Mouse (Mus musculus) A20 (cell line): ENCODE measurements around the gene Enc1.
A peak's percentile ranks its signal among the peaks of the same experiment; 100 is the strongest.

Source experiments
- DNase-seq: peaks from one replicate; pipeline ENCODE4 v3.0.0-alpha.2; 2011; ENCODE audit warnings: low read depth, low spot score

Gene Enc1

DNA sequence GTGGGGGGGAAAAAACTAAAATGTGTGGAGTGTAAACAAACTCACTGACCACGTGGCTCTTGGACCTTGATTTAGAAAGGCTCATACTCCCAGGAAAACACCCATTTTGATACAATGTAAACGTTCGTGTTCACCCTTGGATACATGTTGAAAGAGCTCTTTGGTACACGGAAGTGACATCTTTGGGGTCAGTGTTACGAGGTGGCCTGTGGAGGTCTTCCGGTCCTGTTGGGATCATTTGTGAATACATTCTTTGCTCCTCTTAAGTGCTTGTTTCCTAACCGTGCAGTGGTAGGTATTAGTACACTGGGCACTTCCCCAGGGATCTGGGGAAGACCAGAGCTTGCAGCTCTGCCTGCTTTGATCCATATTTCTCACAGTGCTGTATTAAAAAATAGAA, 10.8 kb downstream of the Enc1 start:
- DNase-seq, result no peak

DNA sequence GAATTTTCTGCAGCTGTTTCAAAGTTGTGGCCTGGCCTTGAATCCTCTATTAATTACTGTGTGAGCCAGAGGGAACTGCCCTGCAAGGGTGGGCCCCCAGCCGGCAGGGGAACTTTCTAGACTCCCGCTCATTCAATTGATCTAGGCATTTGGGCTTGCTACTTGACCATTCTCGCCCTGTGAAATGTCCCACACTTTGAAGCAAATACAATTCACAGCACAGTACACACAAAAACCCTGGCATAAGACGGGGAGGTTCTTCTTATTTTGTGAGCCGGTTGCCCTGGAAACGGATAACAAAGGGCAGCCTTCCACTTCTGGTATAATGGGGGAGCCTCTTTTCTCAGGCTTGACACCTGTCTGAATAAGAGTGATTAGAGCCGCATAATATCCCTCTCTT, 11.6 kb downstream of the Enc1 start:
- DNase-seq, result no peak

DNA sequence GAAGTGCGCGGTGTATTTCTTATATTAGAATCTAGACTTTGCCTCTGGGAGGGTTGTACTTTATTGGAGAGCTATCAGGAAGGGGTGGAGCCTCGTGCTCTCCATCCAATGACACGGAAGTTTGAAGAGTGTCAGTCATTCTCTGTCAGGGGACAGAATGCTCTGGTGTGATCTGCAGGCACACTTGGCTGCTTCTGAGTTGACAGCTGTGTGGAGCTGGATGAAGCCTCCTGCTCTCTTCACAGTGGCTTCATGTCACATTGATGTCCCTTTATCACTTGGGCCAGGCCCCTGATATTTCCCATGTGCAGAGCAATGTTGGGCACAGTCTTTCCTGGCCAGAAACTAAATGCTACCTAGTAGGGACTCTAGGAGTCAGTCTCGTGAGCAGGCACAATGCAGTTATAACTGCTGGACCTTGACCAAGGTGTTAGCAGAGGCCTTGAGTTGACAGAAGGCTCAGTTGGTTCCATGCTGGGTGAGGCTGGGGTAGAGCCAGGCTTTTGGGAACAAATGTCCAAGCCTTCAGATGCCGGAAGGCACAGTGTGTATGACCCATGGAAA, 12.6 kb downstream of the Enc1 start:
- DNase-seq, result peak; percentile 32

DNA sequence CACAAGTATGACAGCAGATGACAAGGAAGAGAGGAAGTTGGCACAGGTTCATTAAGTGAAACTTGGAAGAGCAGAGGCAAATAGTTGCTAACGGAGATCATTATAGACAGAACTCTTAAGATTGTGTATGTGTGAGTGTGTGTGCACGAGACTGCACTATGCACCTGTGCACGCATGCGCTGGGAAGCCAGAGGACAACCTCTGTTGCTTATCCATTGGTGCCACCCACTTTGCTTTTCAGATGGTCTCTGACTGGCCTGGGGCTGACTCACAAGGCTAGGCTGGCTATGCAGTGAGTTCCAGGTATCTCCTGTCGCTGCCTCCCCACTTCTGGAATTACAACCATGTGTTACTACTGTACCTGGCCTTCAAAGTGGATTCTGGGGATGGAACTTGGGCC, 13.1 kb downstream of the Enc1 start:
- no peak for DNase-seq

DNA sequence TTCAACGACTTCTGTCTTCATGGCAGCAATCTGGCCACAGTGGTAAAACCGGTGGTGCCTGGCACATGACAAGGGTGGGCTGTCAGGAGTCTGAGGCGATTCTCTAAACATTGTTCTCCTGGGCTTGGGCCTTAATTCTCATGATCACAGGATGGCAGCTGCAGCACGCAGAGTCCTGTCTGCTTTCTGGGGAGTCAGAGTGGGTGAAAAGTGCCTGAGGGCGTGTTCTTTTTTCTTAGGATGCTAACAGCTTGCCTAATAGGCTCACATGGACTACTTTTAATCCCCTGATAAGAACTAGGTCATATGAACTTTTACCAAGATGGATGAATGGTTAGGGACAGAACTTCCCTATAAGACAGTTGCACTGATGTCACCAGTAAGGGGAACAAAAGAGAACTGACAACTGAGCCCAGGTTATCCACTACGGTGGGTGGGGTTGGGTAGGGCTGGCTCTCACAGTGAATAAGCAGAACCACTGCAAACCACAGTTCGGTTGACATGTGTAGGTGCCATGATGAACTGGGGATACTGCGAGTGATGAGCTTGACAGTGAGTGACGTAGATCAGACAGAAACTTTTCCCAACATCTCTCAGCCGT, 13.8 kb downstream of the Enc1 start:
- no peak for DNase-seq

DNA sequence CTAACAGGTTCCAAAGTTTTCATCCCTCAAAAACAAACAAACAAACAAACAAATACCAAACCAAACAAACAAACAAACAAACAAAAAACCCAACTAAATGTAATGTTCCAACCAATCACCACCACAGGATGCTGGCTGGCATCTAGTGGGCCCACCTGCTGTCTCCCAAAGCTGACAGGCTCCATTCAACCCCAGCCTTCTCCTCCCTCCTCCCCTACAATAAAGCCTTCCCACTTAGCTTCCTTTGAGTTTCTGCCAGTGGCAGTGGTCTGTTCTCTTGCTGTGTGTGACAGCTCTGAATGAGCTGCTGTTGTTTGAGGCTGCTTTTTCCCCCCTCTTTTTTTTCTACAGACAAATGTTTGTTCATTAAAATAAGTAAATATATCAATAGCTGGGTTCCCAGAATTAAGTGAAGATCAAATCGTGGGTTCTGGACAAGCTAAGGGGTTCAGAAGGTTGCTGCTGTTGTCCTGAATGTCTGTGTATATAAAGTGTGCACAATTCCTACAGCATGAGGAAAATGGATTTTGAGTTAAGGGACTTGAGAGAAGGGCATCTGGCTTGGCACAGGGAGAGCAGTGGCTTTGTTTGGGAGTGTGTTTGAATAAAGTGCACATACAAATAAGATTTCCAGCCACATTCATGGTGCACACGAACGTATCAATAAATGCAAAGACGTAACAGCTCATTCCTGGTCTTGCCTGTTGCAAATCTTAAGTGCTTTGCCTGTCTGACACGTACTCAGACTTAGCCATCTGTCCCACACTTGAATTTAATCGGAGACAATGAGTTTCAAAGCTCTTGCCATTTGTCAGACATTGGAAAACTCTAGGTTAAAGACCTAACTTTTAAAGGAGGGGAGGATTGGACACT, 15.3 kb downstream of the Enc1 start:
- DNase-seq, result no peak

DNA sequence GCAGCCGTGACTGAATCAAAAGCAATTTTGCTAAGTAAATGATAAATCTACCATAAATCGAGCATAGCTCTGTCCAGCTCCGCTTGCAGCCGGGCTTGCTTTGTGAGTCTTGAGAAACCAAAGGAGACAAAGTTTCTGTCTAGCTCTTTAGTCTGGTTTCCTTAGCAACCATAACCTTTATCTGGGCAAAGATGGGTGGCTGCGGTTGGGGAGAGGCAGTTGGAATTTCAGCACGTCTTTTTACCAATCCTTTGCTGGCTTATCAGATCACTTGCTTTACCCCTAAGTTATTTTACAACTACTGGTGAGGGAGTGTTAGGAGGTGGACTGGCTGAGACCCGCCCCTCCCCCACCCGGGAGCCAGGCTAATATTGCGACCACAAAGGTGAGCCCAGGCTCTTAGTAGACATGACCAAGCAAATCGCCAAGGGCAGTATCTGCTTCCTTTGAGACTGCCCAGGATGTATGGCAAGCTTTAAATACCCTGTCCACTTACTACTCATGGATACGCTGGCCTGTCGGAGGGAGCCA, 16.0 kb downstream of the Enc1 start:
- no peak for DNase-seq

DNA sequence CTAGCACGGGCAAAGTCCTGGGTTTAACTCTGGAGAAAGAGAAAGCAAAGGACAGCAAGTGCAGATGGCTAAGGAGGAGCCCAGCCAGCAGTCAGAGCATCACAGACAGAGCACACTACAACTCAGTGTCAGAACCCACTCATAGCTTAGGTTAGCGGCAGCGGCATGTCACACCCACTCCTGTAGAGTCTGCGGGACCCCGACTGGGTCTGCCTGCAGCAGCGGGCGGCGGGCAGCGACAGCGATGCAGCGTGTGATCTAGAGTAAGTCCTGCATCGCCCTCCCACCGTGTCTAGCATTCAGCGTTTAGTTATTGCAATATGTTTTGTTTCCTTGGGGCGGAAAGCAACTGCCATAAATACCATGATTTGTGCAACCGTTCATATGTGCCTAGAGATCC, 18.4 kb downstream of the Enc1 start:
- DNase-seq, result no peak

DNA sequence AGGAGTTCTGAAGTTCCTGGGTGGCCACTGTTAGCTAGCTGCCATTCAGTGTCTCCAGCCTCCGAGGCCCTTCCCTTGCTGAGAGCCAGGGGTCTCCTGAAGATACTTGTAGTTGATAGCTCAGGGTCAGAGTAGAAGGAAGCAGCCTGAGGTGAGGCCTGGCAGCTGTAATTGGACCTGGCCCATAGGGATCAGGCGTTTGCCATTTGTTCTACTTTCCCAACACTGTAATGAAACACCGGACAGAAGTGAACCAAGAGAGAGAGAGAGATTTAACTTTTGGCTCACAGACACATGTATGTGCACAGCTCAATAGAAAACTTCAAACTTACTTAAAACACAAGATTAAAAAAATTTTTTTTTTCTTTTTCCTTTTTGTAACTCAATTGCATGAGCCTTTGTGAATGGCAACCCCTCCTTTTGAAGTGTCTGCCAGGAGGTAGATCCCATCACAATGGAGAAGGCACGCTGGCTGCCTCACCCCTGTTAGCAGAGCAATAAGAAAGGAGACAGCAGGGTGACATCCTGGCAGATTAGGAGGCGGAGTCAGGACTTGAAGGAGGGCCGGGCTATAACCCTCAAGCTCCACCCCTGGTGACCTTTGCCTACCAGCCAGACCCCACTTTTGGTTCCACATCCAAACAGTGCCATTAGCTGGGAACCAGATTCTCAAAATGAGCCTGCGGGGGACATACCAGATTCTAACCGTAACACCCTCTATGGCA, 19.7 kb downstream of the Enc1 start:
- DNase-seq, result no peak

DNA sequence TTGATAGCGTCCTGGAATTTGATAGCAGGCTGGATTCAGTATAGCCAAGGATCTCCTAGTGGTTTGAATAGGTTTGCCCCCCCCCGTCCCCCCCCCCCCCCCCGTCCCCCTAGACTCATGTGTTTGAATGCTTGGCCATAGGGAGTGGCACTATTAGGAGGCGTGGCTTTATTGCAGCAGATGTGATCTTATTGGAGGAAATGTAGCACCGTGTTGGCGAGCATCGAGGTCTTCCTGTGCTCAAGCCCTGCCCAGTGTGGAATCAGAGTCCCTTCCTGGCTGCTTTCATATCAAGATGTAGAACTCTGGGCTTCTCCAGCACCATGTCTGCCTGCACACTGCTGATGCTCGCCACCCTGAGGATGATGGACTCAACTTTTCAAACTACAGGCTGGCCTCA, 20.6 kb downstream of the Enc1 start:
- no peak for DNase-seq

DNA sequence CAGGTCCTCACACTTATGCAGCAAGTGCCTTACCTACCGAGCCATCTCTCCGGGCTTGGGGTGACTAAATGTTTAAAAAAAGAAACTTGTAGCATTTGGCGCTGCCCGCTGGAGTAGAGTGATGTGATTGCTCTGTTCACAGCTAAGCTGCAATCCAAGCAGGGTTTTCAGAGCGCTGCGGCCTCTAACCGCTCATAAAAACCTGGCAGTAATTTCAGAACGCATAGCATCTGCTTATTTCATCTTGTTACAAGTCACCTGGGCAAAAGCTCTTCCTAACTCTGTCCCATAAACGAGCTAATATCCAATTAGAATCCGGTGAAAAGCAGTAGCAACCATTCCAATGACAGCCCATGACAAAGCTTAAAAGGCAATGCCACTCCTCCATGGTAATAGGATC, 21.8 kb downstream of the Enc1 start:
- DNase-seq, result no peak

DNA sequence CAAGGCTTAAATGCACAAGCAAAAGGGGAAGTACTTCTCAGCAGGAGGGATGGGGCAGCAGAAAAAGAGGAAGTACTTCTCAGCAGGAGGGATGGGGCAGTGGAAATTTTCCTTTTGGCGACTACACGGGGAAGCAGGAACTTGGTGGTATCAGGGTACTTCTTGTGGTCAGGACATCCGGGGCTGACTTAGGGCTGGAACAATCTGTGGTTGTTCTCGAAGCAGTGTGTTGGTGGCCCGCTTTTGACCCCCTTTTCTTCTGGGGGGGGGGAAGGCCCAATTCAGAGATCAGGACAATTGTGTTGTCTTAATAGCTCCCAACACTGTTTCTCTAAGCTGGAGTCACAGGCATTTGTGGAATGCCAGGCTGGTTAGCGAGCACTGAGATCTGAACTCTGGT, 24.6 kb downstream of the Enc1 start:
- peak; percentile 2 for DNase-seq

DNA sequence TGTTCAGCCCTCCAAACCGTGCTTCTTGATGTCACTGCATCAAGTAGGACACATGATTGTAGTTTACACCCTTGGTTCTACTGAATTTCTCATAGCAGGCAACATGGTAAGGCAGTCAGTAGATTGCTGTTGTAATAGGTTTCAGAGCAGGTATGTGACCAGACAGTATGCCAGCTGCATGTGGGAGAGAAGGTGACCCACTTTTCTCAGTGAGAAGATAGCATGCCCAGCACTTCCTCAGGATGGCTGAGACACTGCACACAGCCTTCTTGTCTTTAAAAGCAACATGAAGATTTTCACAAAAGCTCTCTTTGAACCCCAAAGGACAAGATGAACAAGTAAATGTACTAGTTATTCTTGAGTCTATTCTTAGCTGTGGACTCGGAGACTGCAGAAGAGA, 29.8 kb downstream of the Enc1 start:
- DNase-seq, result no peak

DNA sequence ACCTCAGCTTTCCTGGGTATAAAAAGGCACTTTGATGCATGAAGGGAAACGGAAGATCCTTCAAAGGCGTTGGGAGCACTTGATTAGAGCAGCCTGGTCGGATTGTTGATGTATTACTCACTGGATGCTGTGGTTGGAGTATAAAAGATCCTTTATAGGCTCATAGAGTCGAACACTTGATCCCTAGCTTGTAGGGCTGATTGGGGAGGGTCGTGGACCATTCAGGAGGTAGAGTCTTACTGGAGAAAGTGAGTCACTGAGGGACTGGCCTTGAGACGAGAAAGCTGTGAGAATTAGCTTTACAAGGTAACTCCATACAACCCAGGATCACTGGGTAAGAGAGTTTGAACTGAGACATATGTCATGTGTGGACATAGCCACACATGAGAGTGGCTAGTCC, 30.7 kb downstream of the Enc1 start:
- no peak for DNase-seq

DNA sequence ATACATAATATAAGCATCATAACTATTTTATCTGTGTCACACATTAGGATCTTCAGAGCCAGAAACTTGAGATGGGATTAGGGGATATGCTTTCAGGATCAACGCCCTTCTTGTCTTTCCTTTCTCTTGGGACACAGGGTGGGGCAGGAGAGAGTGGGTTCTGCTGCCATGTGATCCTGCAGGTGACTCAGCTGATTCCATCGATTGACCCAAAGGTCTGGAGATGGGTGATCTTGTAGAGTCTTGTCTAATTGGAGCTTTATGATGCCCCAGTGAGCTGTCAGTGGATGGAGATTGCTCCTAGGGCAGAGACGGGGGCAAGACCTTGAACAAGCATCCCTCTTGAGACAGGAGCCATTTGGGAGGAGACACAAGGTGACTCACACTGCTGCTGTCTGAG, 33.9 kb downstream of the Enc1 start:
- no peak for DNase-seq

DNA sequence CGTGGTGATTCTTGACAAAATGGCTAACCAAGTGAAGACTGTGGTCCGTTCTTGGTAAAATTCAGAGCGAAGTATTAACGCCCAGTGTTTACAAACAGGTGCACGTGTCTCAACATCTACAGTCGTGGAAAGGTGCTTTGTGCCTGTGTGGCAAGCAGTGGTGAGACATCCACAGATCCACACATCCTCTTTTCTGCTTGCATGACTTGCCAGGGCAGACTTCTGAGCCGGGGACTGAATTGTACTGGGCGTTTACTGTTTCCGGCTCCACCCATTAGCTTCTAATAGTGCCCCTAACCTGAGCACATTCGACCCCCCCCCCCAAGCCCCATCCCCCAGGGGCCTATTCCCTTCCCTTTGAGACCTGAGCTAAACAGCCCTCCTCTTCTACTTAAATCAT, 34.6 kb downstream of the Enc1 start:
- DNase-seq, result no peak

DNA sequence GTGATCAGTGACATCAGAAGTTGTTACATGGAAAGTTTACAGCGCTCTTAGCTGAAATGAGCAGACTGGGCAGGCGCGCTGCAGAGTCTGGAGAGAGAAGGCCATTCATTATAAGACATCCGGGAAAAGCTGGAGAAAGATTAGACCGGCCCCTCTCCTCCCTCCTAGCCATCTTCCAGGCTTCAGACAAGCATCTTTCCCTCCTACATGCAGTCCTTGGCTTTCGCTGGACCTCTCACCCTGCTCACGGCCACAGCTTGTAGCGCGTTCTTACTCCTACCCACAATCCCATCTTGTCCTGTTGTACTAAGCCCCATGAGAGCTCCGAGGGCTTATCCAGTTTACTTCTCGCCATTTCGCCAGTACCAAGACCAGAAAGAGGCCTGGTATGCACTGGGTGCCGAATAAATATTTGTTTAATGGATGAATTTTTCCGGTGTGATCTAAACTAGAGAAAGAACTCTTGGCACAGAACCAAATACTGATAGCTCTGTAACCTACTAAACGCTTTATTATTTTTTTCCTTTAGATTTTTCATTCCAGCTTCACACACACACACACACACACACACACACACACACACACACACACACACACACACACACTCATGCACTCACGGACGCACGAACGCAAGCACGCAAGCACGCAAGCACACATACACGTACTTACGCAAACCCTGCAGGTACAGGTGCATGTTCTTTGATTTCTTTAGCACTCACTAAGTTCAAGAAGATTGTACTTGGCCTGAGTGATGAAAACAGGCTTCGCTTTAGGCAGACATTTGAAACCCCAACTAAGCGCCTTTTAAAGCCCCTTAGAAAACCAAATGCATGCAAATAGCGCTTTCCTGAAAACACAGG, 41.4 kb downstream of the Enc1 start:
- no peak for DNase-seq

DNA sequence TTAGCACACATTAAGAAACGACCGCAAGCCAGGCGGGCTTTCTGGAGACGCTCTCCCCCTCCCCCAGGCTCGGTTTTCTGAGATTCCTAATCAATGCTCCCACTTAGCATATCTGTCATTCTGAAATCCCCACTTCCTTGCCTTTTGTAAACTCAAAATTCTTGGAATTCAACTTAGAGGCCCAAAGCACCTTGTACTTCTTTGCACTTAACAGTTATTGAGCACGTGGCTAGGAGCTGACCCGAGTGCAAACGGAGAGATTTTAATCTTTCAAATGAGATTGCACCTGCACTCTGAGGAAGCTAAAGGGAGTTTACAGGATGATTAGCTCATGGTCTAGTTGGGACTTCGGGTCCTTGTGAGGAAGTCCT, 42.0 kb downstream of the Enc1 start:
- no peak for DNase-seq

DNA sequence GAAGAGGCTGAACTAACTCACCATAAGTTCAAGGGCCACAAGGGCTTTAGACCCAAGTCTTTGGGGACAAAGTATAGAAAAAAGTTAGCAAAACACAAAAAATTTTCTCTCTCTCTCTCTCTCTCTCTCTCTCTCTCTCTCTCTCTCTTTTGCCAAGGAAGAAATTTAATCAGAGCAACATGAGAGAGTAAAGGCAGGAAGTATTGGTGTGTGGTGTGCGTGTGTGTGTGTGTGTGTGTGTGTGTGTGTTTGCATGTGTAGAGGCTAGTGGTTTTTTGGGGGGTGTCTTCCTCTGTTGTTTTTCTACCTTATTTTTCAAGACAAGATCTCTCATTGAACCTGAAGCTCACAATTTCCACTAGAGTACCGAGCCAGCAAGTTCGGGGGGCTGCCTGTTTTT, 46.1 kb downstream of the Enc1 start:
- no peak for DNase-seq

DNA sequence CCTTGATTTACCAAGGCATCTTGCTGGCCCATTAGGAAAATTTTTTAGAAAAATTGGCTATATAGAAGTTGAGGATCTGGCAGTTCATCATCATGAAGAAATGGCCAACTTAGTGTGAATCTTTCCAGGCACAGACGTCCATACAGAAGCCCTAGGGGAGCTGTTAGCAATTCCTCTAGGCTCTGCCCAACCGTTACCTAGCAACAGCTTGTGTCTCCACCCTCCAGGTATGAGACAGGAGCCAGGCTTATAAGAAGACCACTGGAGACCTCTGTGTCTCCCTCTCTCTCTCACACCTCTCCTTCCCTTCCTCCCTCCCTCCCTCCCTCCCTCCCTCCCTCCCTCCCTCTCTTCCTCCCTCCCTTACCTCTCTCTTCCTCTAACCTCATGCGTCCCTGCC, 49.8 kb downstream of the Enc1 start:
- DNase-seq, result no peak

DNA sequence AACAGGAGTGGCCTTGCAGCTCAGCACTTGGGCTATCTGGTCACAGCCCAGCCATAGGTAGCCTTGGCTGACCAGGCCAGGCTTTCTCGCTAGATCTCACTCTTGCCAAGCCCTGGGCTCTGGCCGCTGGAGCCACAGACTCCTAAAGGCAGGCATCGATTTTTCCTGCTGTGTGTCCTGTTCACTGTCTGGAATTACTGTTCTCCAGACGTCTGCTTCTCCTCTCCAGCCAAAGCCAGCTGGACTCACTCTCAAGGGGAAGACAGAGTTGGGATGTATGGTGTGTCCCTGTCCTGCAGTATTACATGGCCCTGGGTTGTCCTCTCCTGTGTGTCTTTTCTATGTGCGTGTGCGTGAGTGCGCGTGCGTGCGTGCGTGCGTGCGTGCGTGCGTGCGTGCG, 50.4 kb downstream of the Enc1 start:
- no peak for DNase-seq
